Mouse (Mus musculus) skeletal muscle tissue, adult 2 months (tissue): ENCODE measurements at regions not wholly inside any gene's neighbourhood (a gene's known extent, or its start where the extent isn't known, plus 50 kb on each side); places are given as distances from the start of the nearest gene placed in this dataset.

Experiments used
- DNase-seq: peaks from one replicate; pipeline ENCODE4 v3.0.0-alpha.2; 2012; ENCODE audit warnings: low read depth, low spot score

DNA sequence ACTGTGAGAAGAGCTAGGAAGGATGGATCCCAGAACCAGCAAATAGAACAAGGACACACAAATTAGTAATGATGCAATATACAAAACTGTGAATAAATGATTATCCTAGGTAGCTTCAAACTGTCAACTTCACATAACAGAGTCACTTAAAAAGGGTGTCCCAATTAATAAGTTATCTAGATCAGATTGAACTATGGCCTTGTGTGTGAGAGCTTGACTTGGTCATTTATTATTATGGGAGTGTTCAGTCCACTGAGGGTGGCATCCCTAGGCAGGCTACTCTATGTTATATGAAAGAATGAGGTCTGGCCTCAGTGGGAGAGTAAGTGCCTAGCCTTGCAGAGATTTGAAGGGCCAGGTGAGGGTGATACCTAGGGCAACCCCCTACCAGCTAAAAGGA, 104.4 kb upstream of the Chl1 start:
- no peak for DNase-seq

DNA sequence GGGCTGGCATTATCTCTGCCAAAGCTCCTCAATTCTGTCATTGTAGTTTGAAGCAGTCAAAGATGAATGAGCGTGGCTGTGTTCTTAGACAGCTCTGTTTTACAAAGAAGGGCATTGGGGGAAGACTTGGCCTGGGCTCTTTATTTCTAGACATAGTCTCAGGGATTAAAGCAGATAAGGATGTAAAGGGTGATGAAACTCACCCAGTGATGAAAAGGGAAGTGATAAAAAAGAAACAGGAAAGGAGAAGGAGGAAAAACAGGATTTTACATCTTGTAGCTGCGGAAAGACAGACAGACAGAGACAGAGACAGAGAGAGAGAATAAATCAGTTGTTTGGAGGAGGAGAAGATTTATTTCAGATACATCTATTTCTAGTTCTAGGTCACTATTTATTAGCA, 95.5 kb upstream of the Chl1 start:
- no peak for DNase-seq

DNA sequence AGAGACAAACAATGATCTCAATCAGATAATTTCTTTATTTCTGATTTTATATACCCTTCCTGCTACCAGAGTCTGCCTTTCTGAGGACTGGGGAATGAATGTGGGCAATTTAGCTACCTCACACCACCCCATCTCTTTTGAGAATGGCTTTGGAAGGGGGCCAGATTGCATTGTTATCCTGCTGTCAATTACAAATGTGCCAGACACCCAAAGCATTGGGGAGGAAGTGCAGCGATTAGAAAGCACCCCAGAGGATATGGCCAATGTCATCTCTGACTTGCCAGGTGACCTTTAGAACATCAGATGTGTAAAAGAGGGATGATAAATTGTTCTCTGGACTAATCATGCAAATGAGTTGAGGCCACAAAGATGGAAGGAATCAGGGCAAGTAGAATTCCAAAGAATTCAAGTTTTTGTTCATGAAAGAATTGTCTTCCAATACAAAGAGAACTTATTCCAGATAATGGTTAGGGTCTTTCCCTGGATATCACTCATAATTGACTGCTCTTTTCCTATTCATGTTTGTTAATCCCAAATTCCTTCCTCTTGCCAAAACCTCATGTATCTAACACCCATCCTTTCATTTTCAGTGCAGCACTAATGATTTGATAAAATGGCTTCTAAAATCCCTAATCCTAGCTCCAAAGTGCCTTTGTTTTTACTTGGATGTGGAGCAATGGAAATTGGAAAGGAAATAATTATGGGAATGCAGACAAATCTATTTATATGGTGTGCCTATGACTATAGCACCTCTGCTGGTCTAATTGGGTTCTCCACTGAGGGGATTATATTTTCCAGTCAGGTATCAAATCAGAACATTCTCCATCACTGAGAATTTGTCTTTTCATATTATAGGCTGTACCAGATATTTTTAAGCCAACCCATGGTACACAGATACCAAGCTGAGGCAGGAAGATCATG, 89.1 kb upstream of the Chl1 start:
- no peak for DNase-seq

DNA sequence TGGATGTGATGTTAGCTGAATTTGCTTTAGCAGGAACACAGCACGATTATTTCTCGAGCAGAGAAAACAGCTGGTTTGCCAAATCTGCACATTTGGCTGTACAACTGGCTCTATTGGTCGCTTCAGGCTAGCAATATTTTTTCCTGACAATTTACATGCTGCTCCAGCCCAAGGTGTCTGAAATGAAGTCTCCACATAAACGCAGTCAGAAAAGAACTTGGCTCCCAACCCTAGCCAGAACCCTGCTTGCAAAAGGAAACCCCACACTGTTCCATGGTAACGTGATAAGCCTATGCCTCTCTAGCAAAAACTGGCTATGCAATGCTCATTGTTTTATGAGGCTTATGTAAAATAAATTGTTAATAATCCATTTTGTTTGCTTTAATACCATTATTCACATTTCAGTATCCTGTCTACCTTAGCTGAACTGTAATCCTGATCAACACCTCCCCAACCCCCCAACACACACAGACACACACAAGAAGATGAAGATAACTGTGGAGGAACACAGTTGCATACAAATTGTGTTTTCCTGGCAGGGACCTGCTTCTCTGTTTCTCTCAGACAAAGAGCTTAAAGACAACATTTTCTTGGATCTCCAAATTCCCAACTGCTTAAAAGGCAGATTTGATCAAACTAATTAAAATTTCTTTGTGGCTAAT, 79.3 kb upstream of the Chl1 start:
- no peak for DNase-seq

DNA sequence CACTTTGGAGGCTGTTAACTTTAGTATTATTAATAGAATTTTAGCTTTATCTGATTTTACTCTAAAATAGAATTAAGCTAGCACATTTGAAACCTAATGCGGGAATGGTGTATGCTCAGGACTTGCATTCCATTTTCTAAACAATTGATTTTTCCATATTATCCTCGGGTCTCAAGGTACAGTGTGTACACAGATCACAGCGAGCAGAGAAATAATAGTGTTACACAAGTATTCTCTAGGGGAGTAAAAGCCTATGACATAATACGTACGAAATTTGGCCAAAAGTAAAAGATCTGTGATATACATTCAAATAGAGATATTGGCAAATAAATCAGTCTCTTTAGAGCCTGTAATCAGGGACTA, 78.8 kb upstream of the Chl1 start:
- no peak for DNase-seq
